ENCODE assay signal across 8 mouse cellular contexts in genomic region chr10:93594022-93594482, GRCm38 (mm10). TPM values are rescaled to one million over a fixed set of nuclear protein-coding genes. Genes with fewer than 3 reads are reported as not detected.
DNase-seq lines count a peak whose midpoint lies in the region; ATAC-seq and TF ChIP-seq lines count a peak whose summit lies in the region.

No protein-coding gene starts in this region.

- ATAC-seq in Patski, result no peak
- ATAC-seq in hindbrain, embryonic 12.5 days (ENCODE audit: low FRiP score), result peak; percentile 73
- peak; percentile 20; the same call in 1 of the 2 replicates for ATAC-seq in lung, postnatal 0 days

- TF ChIP-seq CTCF in Patski (IDR thresholded peaks at IDR 0.05), result peak; percentile 61
- peak; percentile 84 for TF ChIP-seq CTCF in lung, postnatal 0 days (IDR thresholded peaks at IDR 0.05)

- H3K4me1 ChIP-seq in hindbrain, embryonic 12.5 days, result peaks cover 3% of the 10 kb centered on the region; the same call in 1 of the 2 replicates
- H3K4me1 ChIP-seq in lung, postnatal 0 days (ENCODE audit: insufficient read depth, low read depth, low read length), result peaks cover 7% of the 10 kb centered on the region; the same call in 1 of the 2 replicates

- no peaks in the 10 kb centered on the region for H3K36me3 ChIP-seq in hindbrain, embryonic 12.5 days
- H3K36me3 ChIP-seq in lung, postnatal 0 days (ENCODE audit: insufficient read depth, low read length), result no peaks in the 10 kb centered on the region

- no peak overlapping the region for H3K27ac ChIP-seq in hindbrain, embryonic 12.5 days
- no peak overlapping the region for H3K27ac ChIP-seq in lung, postnatal 0 days (ENCODE audit: low read length)

- no peaks in the 10 kb centered on the region for H3K9me3 ChIP-seq in hindbrain, embryonic 12.5 days (replicated peaks)
- H3K9me3 ChIP-seq in lung, postnatal 0 days (ENCODE audit: low read length), result no peaks in the 10 kb centered on the region

- in situ Hi-C loops in Patski (cut with MboI; ENCODE audit: low pct_unique_long_range_greater_than_20kb), result loop anchor here (5.0 kb wide), 1 partner anchor 218 kb away; no protein-coding TSS in a partner anchor

- H3K9ac ChIP-seq in hindbrain, embryonic 12.5 days, result peak overlapping the region; percentile 64
- no peak overlapping the region for H3K9ac ChIP-seq in lung, postnatal 0 days (replicated peaks; ENCODE audit: low read depth)

- DNase-seq in Patski (ENCODE audit: low read depth, low spot score), result no peak
- DNase-seq in cerebellum, postnatal 10 days, result peak; percentile 94 to 95
- peak; percentile 59 to 85 for DNase-seq in frontal cortex, postnatal 10 days (ENCODE audit: low spot score in 2 of 2)
- peak; percentile 87 to 89 for DNase-seq in layer of hippocampus, postnatal 10 days (ENCODE audit: low spot score in 2 of 2)
- peak; percentile 89 for DNase-seq in lung, postnatal 0 days (ENCODE audit: low spot score)
- peak; percentile 66 for DNase-seq in ovary, postnatal 14 days (ENCODE audit: low spot score)
- DNase-seq in thymus, postnatal 10 days (ENCODE audit: low spot score in 2 of 2), result peak; percentile 55 to 78

- POLR2A ChIA-PET in Patski (lab: Charles Lee), result interaction anchor here (0.6 kb wide), 1 partner anchor 95 kb away, joined by 5 read pairs; no protein-coding TSS in a partner anchor

- H3K4me2 ChIP-seq in hindbrain, embryonic 12.5 days (replicated peaks), result peak overlapping the region; percentile 63
- peak overlapping the region; percentile 49 for H3K4me2 ChIP-seq in lung, postnatal 0 days (replicated peaks; ENCODE audit: low read depth, low read length)

- 2% methylated on average over 22 of the region's 22 CpGs for WGBS in hindbrain, embryonic 12.5 days
- WGBS in lung, postnatal 0 days, result 2% methylated on average over 22 of the region's 22 CpGs

- CTCF ChIA-PET in Patski (lab: Charles Lee), result interaction anchor here (0.8 to 1.8 kb wide), 10 partner anchors 10 to 219 kb away, joined by 3 to 6 read pairs (median 4); no protein-coding TSS in a partner anchor

- 0 out of 2 replicates have a peak, but pooled peaks have one; percentile 23 for TF ChIP-seq EP300 in lung, postnatal 0 days (IDR thresholded peaks at IDR 0.05)

- H3K4me3 ChIP-seq in hindbrain, embryonic 12.5 days, result peak overlapping the region; percentile 39
- peak overlapping the region; percentile 30 for H3K4me3 ChIP-seq in lung, postnatal 0 days (ENCODE audit: low read depth, low read length)

- no peaks in the 10 kb centered on the region for H3K27me3 ChIP-seq in Patski
- H3K27me3 ChIP-seq in hindbrain, embryonic 12.5 days, result peaks cover 3% of the 10 kb centered on the region; the same call in 1 of the 2 replicates
- H3K27me3 ChIP-seq in lung, postnatal 0 days (replicated peaks; ENCODE audit: insufficient read depth, low read length), result no peaks in the 10 kb centered on the region

RNA-seq across cellular contexts. Expression of gene Snrpf, which starts 4.5 kb away (rescaled TPM):
- 55.6 TPM for polyA plus RNA-seq in Patski (2021)
- 108 and 119 TPM in 2 replicates for polyA plus RNA-seq in hindbrain, embryonic 12.5 days (2016; fragmentation: Nextera tagmentation; extraction: Ambion mirVana)
- 10 to 100 TPM; 16.7 TPM for total RNA-seq in layer of hippocampus, postnatal 10 days (2021)
- polyA plus RNA-seq in lung, postnatal 0 days (2015; fragmentation: Nextera tagmentation; extraction: Ambion mirVana), result 46.1 and 58.7 TPM in 2 replicates

RNA-seq across cellular contexts. Expression of gene Ntn4, which starts 46.4 kb away (rescaled TPM):
- polyA plus RNA-seq in Patski (2021), result 159 TPM
- 3.2 and 3.4 TPM in 2 replicates for polyA plus RNA-seq in hindbrain, embryonic 12.5 days (2016; fragmentation: Nextera tagmentation; extraction: Ambion mirVana)
- 1 to 10 TPM; 6.0 to 6.2 TPM for total RNA-seq in layer of hippocampus, postnatal 10 days (2021)
- 1.3 and 1.4 TPM in 2 replicates for polyA plus RNA-seq in lung, postnatal 0 days (2015; fragmentation: Nextera tagmentation; extraction: Ambion mirVana)

RNA-seq across cellular contexts. Expression of gene Ccdc38, which starts 53.6 kb away (rescaled TPM):
- polyA plus RNA-seq in Patski (2021), result 0.12 TPM
- polyA plus RNA-seq in hindbrain, embryonic 12.5 days (2016; fragmentation: Nextera tagmentation; extraction: Ambion mirVana), result 0.30 and 0.47 TPM in 2 replicates
- not detected for total RNA-seq in layer of hippocampus, postnatal 10 days (2021)
- 0.13 and 0.15 TPM in 2 replicates for polyA plus RNA-seq in lung, postnatal 0 days (2015; fragmentation: Nextera tagmentation; extraction: Ambion mirVana)

RNA-seq across cellular contexts. Expression of gene Amdhd1, which starts 54.2 kb away (rescaled TPM):
- 0.09 TPM for polyA plus RNA-seq in Patski (2021)
- 0.21 and 0.44 TPM in 2 replicates for polyA plus RNA-seq in hindbrain, embryonic 12.5 days (2016; fragmentation: Nextera tagmentation; extraction: Ambion mirVana)
- 1 to 10 TPM; 1.1 to 1.9 TPM for total RNA-seq in layer of hippocampus, postnatal 10 days (2021)
- 0.11 and 0.24 TPM in 2 replicates for polyA plus RNA-seq in lung, postnatal 0 days (2015; fragmentation: Nextera tagmentation; extraction: Ambion mirVana)

Comparison
In these comparisons a context has a peak if more than half of its experiments do, and no peak if none do; other contexts are left out.
1. RNA of gene Ntn4, which starts 46.4 kb away (polyA plus RNA-seq): 159 TPM in Patski (single experiment); 3.2 to 3.4 TPM in hindbrain, embryonic 12.5 days and 1.3 to 1.4 TPM in lung, postnatal 0 days; every median in the first group is over 10 times any median in the second.